Mouse (Mus musculus) brain, adult 2 months (tissue): ENCODE measurements around the gene Trim28.

Source experiments
- DNase-seq: peaks from one replicate; pipeline ENCODE4 v3.0.0; 2011; ENCODE audit warnings: low read depth, low spot score

Trim28 gene

GRCm38 (mm10) chr7:13033451-13034147, 34.7 kb downstream of the Trim28 start:
- no peak for DNase-seq

GRCm38 (mm10) chr7:13034148-13034977, 35.4 kb downstream of the Trim28 start, which contains the start of gene Chmp2a:
Gene Chmp2a (minus strand): TSS chr7:13034807.
- peak; percentile 99 for DNase-seq

- DNase-seq = no peak
These were observed 36.4 kb downstream of the Trim28 start for GRCm38 (mm10) chr7:13035211-13035855.

- no peak for DNase-seq
These were observed 37.9 kb downstream of the Trim28 start for GRCm38 (mm10) chr7:13036806-13037205.

- no peak for DNase-seq
These were observed 38.5 kb downstream of the Trim28 start for GRCm38 (mm10) chr7:13037366-13037765.

- DNase-seq = peak; percentile 99
These were observed 39.1 kb downstream of the Trim28 start, which contains the start of gene Ube2m for GRCm38 (mm10) chr7:13037901-13038555. Gene Ube2m (minus strand): TSS chr7:13038275.

GRCm38 (mm10) chr7:13038621-13039169, 39.8 kb downstream of the Trim28 start:
- DNase-seq = peak; percentile 60

GRCm38 (mm10) chr7:13039181-13039580, 40.3 kb downstream of the Trim28 start:
- DNase-seq = no peak

- no peak for DNase-seq
These were observed 42.3 kb downstream of the Trim28 start for GRCm38 (mm10) chr7:13041256-13041655.

GRCm38 (mm10) chr7:13042511-13042910, 43.6 kb downstream of the Trim28 start:
- no peak for DNase-seq

GRCm38 (mm10) chr7:13043120-13043444, 44.2 kb downstream of the Trim28 start:
- peak; percentile 69 for DNase-seq

GRCm38 (mm10) chr7:13043445-13044253, 44.7 kb downstream of the Trim28 start:
- peak; percentile 86 for DNase-seq

- DNase-seq = no peak
These were observed 45.3 kb downstream of the Trim28 start for GRCm38 (mm10) chr7:13044254-13044625.

GRCm38 (mm10) chr7:13046084-13046483, 47.2 kb downstream of the Trim28 start:
- peak; percentile 84 for DNase-seq

- DNase-seq = no peak
These were observed 54.1 kb downstream of the Trim28 start for GRCm38 (mm10) chr7:13053001-13053400.

GRCm38 (mm10) chr7:13053501-13053900, 54.6 kb downstream of the Trim28 start:
- DNase-seq = no peak

- DNase-seq = no peak
These were observed 55.0 kb downstream of the Trim28 start for GRCm38 (mm10) chr7:13053961-13054286.

GRCm38 (mm10) chr7:13054287-13055010, 55.5 kb downstream of the Trim28 start, which contains the start of gene Mzf1:
Gene Mzf1 (minus strand): TSS chr7:13054764.
- DNase-seq = peak; percentile 100

GRCm38 (mm10) chr7:13056913-13057700, 58.2 kb downstream of the Trim28 start:
- no peak for DNase-seq
